Mouse (Mus musculus) kidney, adult 2 months (tissue): Measurements from ENCODE around the gene Rab8b. TPM values are rescaled to one million over a fixed set of nuclear protein-coding genes. Genes with fewer than 3 reads are reported as not detected.
"Not testable (repeated sequence)": the region's sequence is repeated elsewhere in the genome, so short reads cannot be mapped to it uniquely, and the experiment has no call there.

Experiments used
- DNase-seq: peaks from one replicate; pipeline ENCODE4 v3.0.0; 2021
- H3K27ac ChIP-seq: fragments of 200-500 bp; 2 replicates; pipeline ENCODE4 v1.5.1; 2012; ENCODE audit warnings: low read depth, low read length, control low read depth, inconsistent platforms; ENCODE audit not compliant: insufficient read depth
- H3K27me3 ChIP-seq: fragments of 200-500 bp; replicated peaks from 2 replicates; pipeline ENCODE4 v1.6.1; 2012; ENCODE audit warnings: mild to moderate bottlenecking, moderate library complexity, low read length, inconsistent platforms; ENCODE audit not compliant: control insufficient read depth, insufficient read depth
- H3K36me3 ChIP-seq: fragments of 200-500 bp; 2 replicates; pipeline ENCODE4 v1.6.1; 2012; ENCODE audit warnings: mild to moderate bottlenecking, moderate library complexity, low read length, inconsistent platforms; ENCODE audit not compliant: control insufficient read depth, insufficient read depth
- H3K4me1 ChIP-seq: fragments of 200-500 bp; 2 replicates; pipeline ENCODE4 v1.6.1; 2011; ENCODE audit warnings: low read length; ENCODE audit not compliant: control insufficient read depth, insufficient read depth
- H3K4me3 ChIP-seq: fragments of 200-500 bp; 2 replicates; pipeline ENCODE4 v1.5.1; 2011; ENCODE audit warnings: mild to moderate bottlenecking, low read depth, low read length, control low read depth; ENCODE audit not compliant: insufficient read depth
- CTCF ChIP-seq: fragments of 200-500 bp; conservative IDR thresholded peaks from 2 replicates; pipeline ENCODE4 v1.5.1; 2011; ENCODE audit warnings: low read depth, mild to moderate bottlenecking, control low read depth, low read length, moderate library complexity, mixed read lengths; ENCODE audit not compliant: insufficient read depth, insufficient read length
- POLR2A ChIP-seq: fragments of 200-500 bp; IDR thresholded peaks from one replicate; pipeline ENCODE4 v1.6.1; 2011; ENCODE audit warnings: low read depth, low read length, control low read depth
- WGBS: fragments of 180-500 bp; shearing (Covaris S2); methylation state at CpG from one replicate; pipeline ENCODE4 v1.1.7; 2018; 5-methylcytosine and 5-hydroxymethylcytosine counted together
- polyA plus RNA-seq: library from polyadenylated mRNA; depleted of rRNA; stranded (reverse); fragments of >200 nt; gene quantifications from 2 replicates; pipeline ENCODE4 v1.2.3, GENCODE M21; 2012

The Rab8b gene
- polyA plus RNA-seq, 1 experiment: 8.1 TPM

GRCm38 (mm10) chr9:66820996-66821395 lies 98.5 kb downstream of the Rab8b start:
- Histone ChIP-seq H3K4me3 (no peak overlapping the region), H3K4me1 (no peaks in the 10 kb centered on the region), H3K36me3 (peaks cover 3% of the 10 kb centered on the region), H3K27me3 (no peaks in the 10 kb centered on the region), H3K27ac (no peak overlapping the region)
- DNase-seq: no peak
- TF ChIP-seq POLR2A: no peak
- TF ChIP-seq CTCF: no peak
- 78% methylated on average over 5 of the region's 5 CpGs for WGBS

GRCm38 (mm10) chr9:66813392-66813791 lies 106.1 kb downstream of the Rab8b start:
- Histone ChIP-seq H3K27ac (no peak overlapping the region), H3K4me1 (no peaks in the 10 kb centered on the region), H3K36me3 (no peaks in the 10 kb centered on the region), H3K27me3 (no peaks in the 10 kb centered on the region), H3K4me3 (no peak overlapping the region)
- TF ChIP-seq CTCF: no peak
- TF ChIP-seq POLR2A: no peak
- no peak for DNase-seq
- 62% methylated on average over 2 of the region's 2 CpGs for WGBS

- H3K4me1 ChIP-seq, H3K4me3 ChIP-seq, H3K27me3 ChIP-seq, H3K36me3 ChIP-seq, H3K27ac ChIP-seq, DNase-seq: not testable (repeated sequence)
- WGBS: 35% methylated on average over 33 of the region's 37 CpGs
These were observed 113.5 kb downstream of the Rab8b start for GRCm38 (mm10) chr9:66805951-66806350.

- Histone ChIP-seq H3K27me3 (no peaks in the 10 kb centered on the region; the same call in 1 of the 2 replicates), H3K27ac (no peak overlapping the region), H3K4me1 (no peaks in the 10 kb centered on the region), H3K4me3 (no peak overlapping the region), H3K36me3 (no peaks in the 10 kb centered on the region)
- WGBS: 62% methylated on average over 12 of the region's 12 CpGs
- DNase-seq: no peak
- TF ChIP-seq CTCF (no peak), POLR2A (no peak)
These were observed 117.5 kb downstream of the Rab8b start for GRCm38 (mm10) chr9:66801947-66802346.

GRCm38 (mm10) chr9:66796739-66797138 lies 122.7 kb downstream of the Rab8b start, which contains the start of gene Gm10647:
Gene Gm10647 (plus strand): TSS chr9:66797039.
- H3K4me3 ChIP-seq: peak within 1 kb of the TSS; percentile 66
- WGBS: 79% methylated on average over 5 of the region's 5 CpGs
- H3K4me1 ChIP-seq: peaks cover 2% of the 10 kb centered on the region; the same call in 1 of the 2 replicates
- no peak for DNase-seq
- H3K27ac ChIP-seq: peak within 1 kb of the TSS; percentile 40; the same call in 1 of the 2 replicates
- H3K36me3 ChIP-seq: no peaks in the 10 kb centered on the region
- TF ChIP-seq POLR2A: no peak
- TF ChIP-seq CTCF: no peak
- H3K27me3 ChIP-seq: no peaks in the 10 kb centered on the region

- TF ChIP-seq POLR2A (peak; percentile 51), CTCF (0 out of 2 replicates have a peak, but pooled peaks have one; percentile 5)
- peak within 1 kb of the TSS; percentile 80 for H3K4me3 ChIP-seq
- peaks cover 2% of the 10 kb centered on the region; the same call in 1 of the 2 replicates for H3K4me1 ChIP-seq
- no peaks in the 10 kb centered on the region for H3K36me3 ChIP-seq
- WGBS: under 1% methylated on average over 42 of the region's 42 CpGs
- no peaks in the 10 kb centered on the region for H3K27me3 ChIP-seq
- H3K27ac ChIP-seq: peak within 1 kb of the TSS; percentile 87
- peak; percentile 99 for DNase-seq
These were observed 123.8 kb downstream of the Rab8b start, which contains the start of gene Aph1b for GRCm38 (mm10) chr9:66795464-66796324. Gene Aph1b (minus strand): TSS chr9:66795490.
